Mouse (Mus musculus) kidney, adult 2 months (tissue): ENCODE data around the gene Mapk1ip1. TPM values are rescaled to one million over a fixed set of nuclear protein-coding genes. Genes with fewer than 3 reads are reported as not detected.

Experiments used
- DNase-seq: peaks from one replicate; pipeline ENCODE4 v3.0.0; 2021
- H3K27ac ChIP-seq: fragments of 200-500 bp; 2 replicates; pipeline ENCODE4 v1.5.1; 2012; ENCODE audit warnings: low read depth, low read length, control low read depth, inconsistent platforms; ENCODE audit not compliant: insufficient read depth
- H3K27me3 ChIP-seq: fragments of 200-500 bp; replicated peaks from 2 replicates; pipeline ENCODE4 v1.6.1; 2012; ENCODE audit warnings: mild to moderate bottlenecking, moderate library complexity, low read length, inconsistent platforms; ENCODE audit not compliant: control insufficient read depth, insufficient read depth
- H3K36me3 ChIP-seq: fragments of 200-500 bp; 2 replicates; pipeline ENCODE4 v1.6.1; 2012; ENCODE audit warnings: mild to moderate bottlenecking, moderate library complexity, low read length, inconsistent platforms; ENCODE audit not compliant: control insufficient read depth, insufficient read depth
- H3K4me1 ChIP-seq: fragments of 200-500 bp; 2 replicates; pipeline ENCODE4 v1.6.1; 2011; ENCODE audit warnings: low read length; ENCODE audit not compliant: control insufficient read depth, insufficient read depth
- H3K4me3 ChIP-seq: fragments of 200-500 bp; 2 replicates; pipeline ENCODE4 v1.5.1; 2011; ENCODE audit warnings: mild to moderate bottlenecking, low read depth, low read length, control low read depth; ENCODE audit not compliant: insufficient read depth
- CTCF ChIP-seq: fragments of 200-500 bp; conservative IDR thresholded peaks from 2 replicates; pipeline ENCODE4 v1.5.1; 2011; ENCODE audit warnings: low read depth, mild to moderate bottlenecking, control low read depth, low read length, moderate library complexity, mixed read lengths; ENCODE audit not compliant: insufficient read depth, insufficient read length
- POLR2A ChIP-seq: fragments of 200-500 bp; IDR thresholded peaks from one replicate; pipeline ENCODE4 v1.6.1; 2011; ENCODE audit warnings: low read depth, low read length, control low read depth
- WGBS: fragments of 180-500 bp; shearing (Covaris S2); methylation state at CpG from one replicate; pipeline ENCODE4 v1.1.7; 2018; 5-methylcytosine and 5-hydroxymethylcytosine counted together
- polyA plus RNA-seq: library from polyadenylated mRNA; depleted of rRNA; stranded (reverse); fragments of >200 nt; gene quantifications from 2 replicates; pipeline ENCODE4 v1.2.3, GENCODE M21; 2012

The Mapk1ip1 gene
- polyA plus RNA-seq, 1 experiment, result 43.5 TPM

- no peak for DNase-seq
- Histone ChIP-seq H3K36me3 (no peaks in the 10 kb centered on the region; the same call in none of the 2 replicates), H3K27me3 (no peaks in the 10 kb centered on the region), H3K27ac (no peak overlapping the region), H3K4me1 (peaks cover 5% of the 10 kb centered on the region; the same call in 1 of the 2 replicates), H3K4me3 (no peak overlapping the region)
- 68% methylated on average over 6 of the region's 6 CpGs for WGBS
- TF ChIP-seq POLR2A (no peak), CTCF (no peak; the same call in 1 of the 2 replicates)
These were observed 21.2 kb upstream of the Mapk1ip1 start for GRCm38 (mm10) chr7:138867286-138867685.

- H3K4me1 ChIP-seq, result peaks cover 4% of the 10 kb centered on the region; the same call in 1 of the 2 replicates
- no peak overlapping the region for H3K4me3 ChIP-seq
- no peak for TF ChIP-seq POLR2A
- TF ChIP-seq CTCF, result no peak
- peak; percentile 28 for DNase-seq
- no peak overlapping the region for H3K27ac ChIP-seq
- no peaks in the 10 kb centered on the region for H3K36me3 ChIP-seq
- WGBS, result 97% methylated on average over 1 of the region's 1 CpGs
- no peaks in the 10 kb centered on the region for H3K27me3 ChIP-seq
These were observed 18.7 kb upstream of the Mapk1ip1 start for GRCm38 (mm10) chr7:138864776-138865175.

DNA sequence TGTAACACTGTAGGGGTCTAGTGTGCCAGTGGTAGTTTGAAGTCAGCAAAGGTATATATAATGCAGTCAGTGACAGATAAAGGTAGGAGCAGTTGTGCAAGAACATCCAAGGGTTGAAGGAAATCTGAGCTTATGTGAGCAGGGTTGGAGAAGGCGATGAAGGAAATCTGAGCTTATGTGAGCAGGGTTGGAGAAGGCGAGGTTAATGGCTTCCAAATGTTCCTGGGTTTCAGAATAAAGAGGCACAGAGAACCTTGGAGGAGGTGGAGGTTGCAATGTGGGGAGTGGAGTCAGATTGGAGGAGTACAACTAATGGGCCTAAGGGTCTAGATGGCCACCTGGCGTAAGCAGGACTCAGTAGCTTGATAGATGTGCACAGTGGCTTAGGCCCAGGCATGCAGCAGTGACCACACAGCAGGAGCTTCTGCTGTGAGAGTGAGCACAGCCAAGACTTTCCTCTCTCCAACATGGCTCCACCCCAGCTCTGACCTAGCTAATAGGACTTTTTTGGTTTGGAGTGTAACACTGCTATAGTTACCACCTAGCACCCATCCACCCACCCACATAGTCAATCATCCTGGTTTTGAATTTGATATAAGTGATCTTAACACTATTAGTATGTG, 18.0 kb upstream of the Mapk1ip1 start:
- no peak overlapping the region for H3K4me3 ChIP-seq
- peaks cover 4% of the 10 kb centered on the region; the same call in 1 of the 2 replicates for H3K4me1 ChIP-seq
- TF ChIP-seq POLR2A (no peak), CTCF (no peak)
- WGBS, result 94% methylated on average over 3 of the region's 3 CpGs
- no peaks in the 10 kb centered on the region for H3K36me3 ChIP-seq
- no peak for DNase-seq
- H3K27ac ChIP-seq, result no peak overlapping the region
- H3K27me3 ChIP-seq, result no peaks in the 10 kb centered on the region

- TF ChIP-seq CTCF (no peak), POLR2A (no peak)
- Histone ChIP-seq H3K4me3 (no peak overlapping the region), H3K27me3 (no peaks in the 10 kb centered on the region), H3K4me1 (peaks cover 14% of the 10 kb centered on the region), H3K27ac (no peak overlapping the region), H3K36me3 (no peaks in the 10 kb centered on the region)
- 41% methylated on average over 2 of the region's 2 CpGs for WGBS
- DNase-seq, result no peak
These were observed 10.6 kb upstream of the Mapk1ip1 start for GRCm38 (mm10) chr7:138856670-138857069.

GRCm38 (mm10) chr7:138854201-138854600, 8.1 kb upstream of the Mapk1ip1 start:
- no peak for TF ChIP-seq CTCF
- TF ChIP-seq POLR2A, result no peak
- WGBS, result 84% methylated on average over 2 of the region's 2 CpGs
- Histone ChIP-seq H3K4me3 (no peak overlapping the region), H3K27me3 (no peaks in the 10 kb centered on the region), H3K36me3 (no peaks in the 10 kb centered on the region), H3K4me1 (peaks cover 14% of the 10 kb centered on the region), H3K27ac (no peak overlapping the region)
- no peak for DNase-seq

DNA sequence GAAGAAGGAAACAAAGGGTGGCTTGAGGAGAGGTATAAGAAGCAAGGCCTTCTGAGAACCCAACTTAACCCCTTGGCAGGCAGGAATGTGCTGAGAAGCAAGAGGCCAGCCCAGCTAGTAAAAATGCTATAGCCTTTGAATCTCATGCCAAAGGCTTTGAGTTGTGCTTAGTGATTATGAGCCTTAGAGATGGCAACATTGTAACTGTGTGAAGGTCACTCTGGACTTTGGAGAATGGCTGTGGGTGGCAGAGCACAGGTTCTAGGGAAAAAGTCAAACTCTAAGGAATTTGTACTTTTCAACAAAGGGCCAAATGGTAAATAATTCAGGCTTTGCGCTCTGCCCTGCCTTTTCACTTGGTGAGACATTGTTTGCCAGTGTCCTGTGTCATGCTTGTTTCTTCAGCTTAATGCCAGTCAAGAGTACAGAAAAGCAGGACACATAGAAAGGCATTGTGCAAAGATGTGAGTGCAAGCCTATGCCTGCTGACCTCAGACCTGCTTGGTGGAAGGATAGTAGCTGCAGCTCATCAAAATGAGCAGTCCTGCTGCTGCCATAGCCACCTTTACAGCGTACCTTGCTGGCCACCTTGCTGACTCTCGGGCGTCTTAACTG, 7.5 kb upstream of the Mapk1ip1 start:
- Histone ChIP-seq H3K27me3 (no peaks in the 10 kb centered on the region), H3K36me3 (no peaks in the 10 kb centered on the region), H3K4me1 (peaks cover 14% of the 10 kb centered on the region), H3K27ac (peak overlapping the region; percentile 13; the same call in 1 of the 2 replicates), H3K4me3 (no peak overlapping the region)
- WGBS, result 84% methylated on average over 4 of the region's 4 CpGs
- DNase-seq, result peak; percentile 38
- TF ChIP-seq POLR2A (no peak), CTCF (no peak)

GRCm38 (mm10) chr7:138850083-138850482, 4.0 kb upstream of the Mapk1ip1 start:
- TF ChIP-seq CTCF (no peak), POLR2A (no peak)
- H3K36me3 ChIP-seq, result no peaks in the 10 kb centered on the region
- H3K4me3 ChIP-seq, result no peak overlapping the region
- no peaks in the 10 kb centered on the region for H3K27me3 ChIP-seq
- peaks cover 29% of the 10 kb centered on the region for H3K4me1 ChIP-seq
- H3K27ac ChIP-seq, result no peak overlapping the region
- DNase-seq, result no peak
